Mouse (Mus musculus): ENCODE results near the gene Relch. TPM values are rescaled to one million over a fixed set of nuclear protein-coding genes. Genes with fewer than 3 reads are reported as not detected.
"Not testable (repeated sequence)": the region's sequence is repeated elsewhere in the genome, so short reads cannot be mapped to it uniquely, and the experiment has no call there.

The Relch gene
- polyA plus RNA-seq, 1 experiment from 2014 or later, result 19.7 TPM

GRCm38 (mm10) chr1:105711227-105711626 lies 47.6 kb downstream of the Relch start:
- Histone ChIP-seq H3K27ac (replicated peaks; ENCODE audit: low read depth, low read length) (no peak overlapping the region), H3K4me2 (ENCODE audit: low read depth, low read length) (no peak overlapping the region), H3K9me3 (replicated peaks; ENCODE audit: control insufficient read depth, low read length) (no peaks in the 10 kb centered on the region), H3K4me1 (ENCODE audit: control insufficient read depth, insufficient read depth, low read length) (no peaks in the 10 kb centered on the region), H3K9ac (replicated peaks; ENCODE audit: low read length) (no peak overlapping the region), H3K36me3 (replicated peaks; ENCODE audit: control insufficient read depth, insufficient read depth, low read depth, low read length) (no peaks in the 10 kb centered on the region), H3K4me3 (ENCODE audit: low read depth, low read length) (no peak overlapping the region), H3K27me3 (ENCODE audit: control insufficient read depth, insufficient read depth, low read length) (no peaks in the 10 kb centered on the region)
- ATAC-seq (replicated peaks; ENCODE audit: insufficient number of reproducible peaks, low FRiP score, low TSS enrichment, low read depth) (no peak), DNase-seq (ENCODE audit: low spot score) (peak; percentile 57)
- WGBS, result 60% methylated on average over 1 of the region's 1 CpGs

- no peak overlapping the region for H3K4me2 ChIP-seq (ENCODE audit: low read depth, low read length)
- no peaks in the 10 kb centered on the region for H3K27me3 ChIP-seq (ENCODE audit: control insufficient read depth, insufficient read depth, low read length)
- no peaks in the 10 kb centered on the region for H3K4me1 ChIP-seq (ENCODE audit: control insufficient read depth, insufficient read depth, low read length)
- DNase-seq (ENCODE audit: low spot score) (no peak), ATAC-seq (replicated peaks; ENCODE audit: insufficient number of reproducible peaks, low FRiP score, low TSS enrichment, low read depth) (no peak)
- H3K9ac ChIP-seq (replicated peaks; ENCODE audit: low read length), result no peak overlapping the region
- no peaks in the 10 kb centered on the region for H3K36me3 ChIP-seq (replicated peaks; ENCODE audit: control insufficient read depth, insufficient read depth, low read depth, low read length)
- WGBS, result 91% methylated on average over 2 of the region's 2 CpGs
- H3K27ac ChIP-seq (replicated peaks; ENCODE audit: low read depth, low read length), result no peak overlapping the region
- no peaks in the 10 kb centered on the region for H3K9me3 ChIP-seq (replicated peaks; ENCODE audit: control insufficient read depth, low read length)
- H3K4me3 ChIP-seq (ENCODE audit: low read depth, low read length), result no peak overlapping the region
Observed at GRCm38 (mm10) chr1:105712822-105713221, 49.2 kb downstream of the Relch start.

- H3K4me3 ChIP-seq (ENCODE audit: low read depth, low read length), result no peak overlapping the region
- H3K9me3 ChIP-seq (replicated peaks; ENCODE audit: control insufficient read depth, low read length), result no peaks in the 10 kb centered on the region
- DNase-seq (ENCODE audit: low spot score) (no peak), ATAC-seq (replicated peaks; ENCODE audit: insufficient number of reproducible peaks, low FRiP score, low TSS enrichment, low read depth) (no peak)
- H3K9ac ChIP-seq (replicated peaks; ENCODE audit: low read length), result no peak overlapping the region
- H3K27me3 ChIP-seq (ENCODE audit: control insufficient read depth, insufficient read depth, low read length), result no peaks in the 10 kb centered on the region
- H3K27ac ChIP-seq (replicated peaks; ENCODE audit: low read depth, low read length), result no peak overlapping the region
- 94% methylated on average over 1 of the region's 1 CpGs for WGBS
- no peaks in the 10 kb centered on the region for H3K36me3 ChIP-seq (replicated peaks; ENCODE audit: control insufficient read depth, insufficient read depth, low read depth, low read length)
- H3K4me1 ChIP-seq (ENCODE audit: control insufficient read depth, insufficient read depth, low read length), result no peaks in the 10 kb centered on the region
- H3K4me2 ChIP-seq (ENCODE audit: low read depth, low read length), result no peak overlapping the region
Observed at GRCm38 (mm10) chr1:105718358-105718757, 54.7 kb downstream of the Relch start.

- not testable (repeated sequence) for H3K9me3 ChIP-seq (replicated peaks; ENCODE audit: control insufficient read depth, low read length); H3K4me3 ChIP-seq (ENCODE audit: low read depth, low read length); H3K9ac ChIP-seq (replicated peaks; ENCODE audit: low read length); H3K27me3 ChIP-seq (ENCODE audit: control insufficient read depth, insufficient read depth, low read length); H3K27ac ChIP-seq (replicated peaks; ENCODE audit: low read depth, low read length); H3K4me2 ChIP-seq (ENCODE audit: low read depth, low read length); DNase-seq (ENCODE audit: low spot score); H3K36me3 ChIP-seq (replicated peaks; ENCODE audit: control insufficient read depth, insufficient read depth, low read depth, low read length); ATAC-seq (replicated peaks; ENCODE audit: insufficient number of reproducible peaks, low FRiP score, low TSS enrichment, low read depth); H3K4me1 ChIP-seq (ENCODE audit: control insufficient read depth, insufficient read depth, low read length)
- WGBS, result 95% methylated on average over 12 of the region's 13 CpGs
Observed at GRCm38 (mm10) chr1:105729246-105729645, 65.6 kb downstream of the Relch start.

- DNase-seq (ENCODE audit: low spot score) (peak; percentile 6), ATAC-seq (replicated peaks; ENCODE audit: insufficient number of reproducible peaks, low FRiP score, low TSS enrichment, low read depth) (no peak)
- no peak overlapping the region for H3K27ac ChIP-seq (replicated peaks; ENCODE audit: low read depth, low read length)
- H3K4me1 ChIP-seq (ENCODE audit: control insufficient read depth, insufficient read depth, low read length), result no peaks in the 10 kb centered on the region
- H3K27me3 ChIP-seq (ENCODE audit: control insufficient read depth, insufficient read depth, low read length), result no peaks in the 10 kb centered on the region
- no peak overlapping the region for H3K4me2 ChIP-seq (ENCODE audit: low read depth, low read length)
- H3K9me3 ChIP-seq (replicated peaks; ENCODE audit: control insufficient read depth, low read length), result no peaks in the 10 kb centered on the region
- H3K36me3 ChIP-seq (replicated peaks; ENCODE audit: control insufficient read depth, insufficient read depth, low read depth, low read length), result no peaks in the 10 kb centered on the region
- no peak overlapping the region for H3K4me3 ChIP-seq (ENCODE audit: low read depth, low read length)
- 76% methylated on average over 3 of the region's 3 CpGs for WGBS
- H3K9ac ChIP-seq (replicated peaks; ENCODE audit: low read length), result no peak overlapping the region
Observed at GRCm38 (mm10) chr1:105735318-105735717, 71.7 kb downstream of the Relch start.

- Histone ChIP-seq H3K27ac (replicated peaks; ENCODE audit: low read depth, low read length) (no peak overlapping the region), H3K4me1 (ENCODE audit: control insufficient read depth, insufficient read depth, low read length) (no peaks in the 10 kb centered on the region), H3K27me3 (ENCODE audit: control insufficient read depth, insufficient read depth, low read length) (no peaks in the 10 kb centered on the region), H3K4me2 (ENCODE audit: low read depth, low read length) (no peak overlapping the region), H3K36me3 (replicated peaks; ENCODE audit: control insufficient read depth, insufficient read depth, low read depth, low read length) (no peaks in the 10 kb centered on the region), H3K9me3 (replicated peaks; ENCODE audit: control insufficient read depth, low read length) (no peaks in the 10 kb centered on the region), H3K4me3 (ENCODE audit: low read depth, low read length) (no peak overlapping the region), H3K9ac (replicated peaks; ENCODE audit: low read length) (no peak overlapping the region)
- no peak for DNase-seq (ENCODE audit: low spot score)
- WGBS, result 82% methylated on average over 6 of the region's 6 CpGs
- no peak for ATAC-seq (replicated peaks; ENCODE audit: insufficient number of reproducible peaks, low FRiP score, low TSS enrichment, low read depth)
Observed at GRCm38 (mm10) chr1:105738334-105738733, 74.7 kb downstream of the Relch start.

- no peaks in the 10 kb centered on the region for H3K9me3 ChIP-seq (replicated peaks; ENCODE audit: control insufficient read depth, low read length)
- H3K4me1 ChIP-seq (ENCODE audit: control insufficient read depth, insufficient read depth, low read length), result no peaks in the 10 kb centered on the region
- no peak overlapping the region for H3K4me2 ChIP-seq (ENCODE audit: low read depth, low read length)
- H3K9ac ChIP-seq (replicated peaks; ENCODE audit: low read length), result no peak overlapping the region
- no peak overlapping the region for H3K27ac ChIP-seq (replicated peaks; ENCODE audit: low read depth, low read length)
- no peak for ATAC-seq (replicated peaks; ENCODE audit: insufficient number of reproducible peaks, low FRiP score, low TSS enrichment, low read depth)
- H3K4me3 ChIP-seq (ENCODE audit: low read depth, low read length), result no peak overlapping the region
- no peak for DNase-seq (ENCODE audit: low spot score)
- H3K36me3 ChIP-seq (replicated peaks; ENCODE audit: control insufficient read depth, insufficient read depth, low read depth, low read length), result no peaks in the 10 kb centered on the region
- no peaks in the 10 kb centered on the region for H3K27me3 ChIP-seq (ENCODE audit: control insufficient read depth, insufficient read depth, low read length)
Observed at GRCm38 (mm10) chr1:105739493-105739892, 75.8 kb downstream of the Relch start.

- 87% methylated on average over 1 of the region's 1 CpGs for WGBS
- ATAC-seq (replicated peaks; ENCODE audit: insufficient number of reproducible peaks, low FRiP score, low TSS enrichment, low read depth) (no peak), DNase-seq (ENCODE audit: low spot score) (no peak)
- Histone ChIP-seq H3K4me1 (ENCODE audit: control insufficient read depth, insufficient read depth, low read length) (no peaks in the 10 kb centered on the region), H3K36me3 (replicated peaks; ENCODE audit: control insufficient read depth, insufficient read depth, low read depth, low read length) (no peaks in the 10 kb centered on the region), H3K9ac (replicated peaks; ENCODE audit: low read length) (no peak overlapping the region), H3K4me2 (ENCODE audit: low read depth, low read length) (no peak overlapping the region), H3K27ac (replicated peaks; ENCODE audit: low read depth, low read length) (no peak overlapping the region), H3K9me3 (replicated peaks; ENCODE audit: control insufficient read depth, low read length) (no peaks in the 10 kb centered on the region), H3K27me3 (ENCODE audit: control insufficient read depth, insufficient read depth, low read length) (no peaks in the 10 kb centered on the region), H3K4me3 (ENCODE audit: low read depth, low read length) (no peak overlapping the region)
Observed at GRCm38 (mm10) chr1:105742481-105742880, 78.8 kb downstream of the Relch start.

Data from embryonic facial prominence, embryonic 11.5 days (tissue).